Mouse (Mus musculus) spleen, adult 10 weeks (tissue): ENCODE measurements around the gene Speer4b. TPM values are rescaled to one million over a fixed set of nuclear protein-coding genes. Genes with fewer than 3 reads are reported as not detected.

Experiments used
- polyA plus RNA-seq: library from polyadenylated mRNA; stranded (reverse); fragments of 350-450 nt; fragmentation: Illumina TruSeq; extraction: RNeasy Lipid Tissue Mini Kit (QIAGEN cat#74804); gene quantifications from one replicate; pipeline ENCODE4 v1.2.3, GENCODE M21; 2015; ENCODE audit warnings: low replicate concordance; ENCODE audit not compliant: insufficient read depth

Gene Speer4b
- polyA plus RNA-seq: not detected

DNA sequence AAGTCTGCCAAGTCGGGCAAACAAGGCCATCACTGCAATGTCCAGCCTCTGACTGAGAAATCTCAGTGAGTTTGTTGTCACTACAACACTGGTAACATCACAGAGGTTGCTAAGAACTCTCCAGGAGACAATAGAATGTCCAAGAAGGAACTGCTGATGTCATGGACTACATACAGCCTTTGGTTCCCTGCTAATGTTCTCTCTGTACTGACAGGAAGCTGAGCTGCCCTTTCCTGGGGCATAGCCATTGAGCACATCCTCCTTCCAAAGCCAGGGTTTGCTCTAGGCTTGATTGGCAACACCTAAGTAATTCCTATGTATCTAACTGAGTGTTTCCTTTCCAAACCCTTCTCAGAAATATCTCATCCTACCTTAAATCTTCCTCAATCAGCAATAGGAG lies at the start of gene Speer4b:
Speer4b (minus strand) TSS at position 101 of the 400 bp plus-strand sequence.

